Mouse (Mus musculus): ENCODE results near the gene Tspan33.
"Not testable (repeated sequence)": the region's sequence is repeated elsewhere in the genome, so short reads cannot be mapped to it uniquely, and the experiment has no call there.

Gene Tspan33

GRCm38 (mm10) chr6:29753336-29753735 is 59.3 kb downstream of the Tspan33 start:
- DNase-seq (ENCODE audit: low read depth, low spot score) = no peak

- no peak for DNase-seq (ENCODE audit: low read depth, low spot score)
Observed at GRCm38 (mm10) chr6:29756001-29756400, 62.0 kb downstream of the Tspan33 start.

GRCm38 (mm10) chr6:29756476-29756875 is 62.5 kb downstream of the Tspan33 start:
- DNase-seq (ENCODE audit: low read depth, low spot score) = no peak

GRCm38 (mm10) chr6:29758417-29758816 is 64.4 kb downstream of the Tspan33 start:
- DNase-seq (ENCODE audit: low read depth, low spot score) = peak; percentile 91

- DNase-seq (ENCODE audit: low read depth, low spot score) = no peak
Observed at GRCm38 (mm10) chr6:29759012-29759679, 65.1 kb downstream of the Tspan33 start.

- not testable (repeated sequence) for DNase-seq (ENCODE audit: low read depth, low spot score)
Observed at GRCm38 (mm10) chr6:29760397-29760796, 66.4 kb downstream of the Tspan33 start.

- DNase-seq (ENCODE audit: low read depth, low spot score) = no peak
Observed at GRCm38 (mm10) chr6:29761282-29761681, 67.3 kb downstream of the Tspan33 start.

- peak; percentile 51 for DNase-seq (ENCODE audit: low read depth, low spot score)
Observed at GRCm38 (mm10) chr6:29762524-29762923, 68.5 kb downstream of the Tspan33 start.

GRCm38 (mm10) chr6:29766874-29767273 is 72.9 kb downstream of the Tspan33 start:
- peak; percentile 64 for DNase-seq (ENCODE audit: low read depth, low spot score)
